Mouse (Mus musculus): ENCODE data around the gene Ubqln4. TPM values are rescaled to one million over a fixed set of nuclear protein-coding genes. Genes with fewer than 3 reads are reported as not detected.

The Ubqln4 gene
- polyA plus RNA-seq, 2 experiments, result 52.5 to 90.4 TPM

GRCm38 (mm10) chr3:88561989-88562388, 8.4 kb downstream of the Ubqln4 start:
- H3K4me1 ChIP-seq (ENCODE audit: control insufficient read depth, insufficient read depth, low read length), result no peaks in the 10 kb centered on the region
- H3K36me3 ChIP-seq (ENCODE audit: control insufficient read depth, insufficient read depth, low read length), result peaks cover 98% of the 10 kb centered on the region
- no peak overlapping the region for H3K27ac ChIP-seq (replicated peaks; ENCODE audit: low read depth, low read length)
- H3K9ac ChIP-seq (ENCODE audit: low read depth, low read length, severe bottlenecking), result no peak overlapping the region
- H3K4me2 ChIP-seq (replicated peaks; ENCODE audit: low read depth, low read length, severe bottlenecking), result no peak overlapping the region
- DNase-seq (ENCODE audit: low spot score), result no peak
- H3K27me3 ChIP-seq (ENCODE audit: control insufficient read depth, insufficient read depth, low read length), result no peaks in the 10 kb centered on the region
- H3K4me3 ChIP-seq (replicated peaks; ENCODE audit: low read length), result no peak overlapping the region
- ATAC-seq (ENCODE audit: low FRiP score, low read depth), result no peak
- WGBS, result 71% methylated on average over 4 of the region's 4 CpGs
- H3K9me3 ChIP-seq (ENCODE audit: control insufficient read depth, low read length), result no peaks in the 10 kb centered on the region
- no peak for TF ChIP-seq POLR2A (IDR thresholded peaks at IDR 0.05; ENCODE audit: borderline replicate concordance, extremely low read depth, insufficient read depth, insufficient read length)

GRCm38 (mm10) chr3:88563442-88563841, 9.9 kb downstream of the Ubqln4 start:
- no peak for TF ChIP-seq POLR2A (IDR thresholded peaks at IDR 0.05; ENCODE audit: borderline replicate concordance, extremely low read depth, insufficient read depth, insufficient read length)
- no peaks in the 10 kb centered on the region for H3K27me3 ChIP-seq (ENCODE audit: control insufficient read depth, insufficient read depth, low read length)
- H3K4me1 ChIP-seq (ENCODE audit: control insufficient read depth, insufficient read depth, low read length), result no peaks in the 10 kb centered on the region
- DNase-seq (ENCODE audit: low spot score) (no peak), ATAC-seq (ENCODE audit: low FRiP score, low read depth) (no peak)
- WGBS, result 70% methylated on average over 4 of the region's 4 CpGs
- no peak overlapping the region for H3K9ac ChIP-seq (ENCODE audit: low read depth, low read length, severe bottlenecking)
- no peaks in the 10 kb centered on the region for H3K9me3 ChIP-seq (ENCODE audit: control insufficient read depth, low read length)
- no peak overlapping the region for H3K27ac ChIP-seq (replicated peaks; ENCODE audit: low read depth, low read length)
- peaks cover 99% of the 10 kb centered on the region for H3K36me3 ChIP-seq (ENCODE audit: control insufficient read depth, insufficient read depth, low read length)
- no peak overlapping the region for H3K4me2 ChIP-seq (replicated peaks; ENCODE audit: low read depth, low read length, severe bottlenecking)
- no peak overlapping the region for H3K4me3 ChIP-seq (replicated peaks; ENCODE audit: low read length)

- peaks cover 99% of the 10 kb centered on the region for H3K36me3 ChIP-seq (ENCODE audit: control insufficient read depth, insufficient read depth, low read length)
- TF ChIP-seq POLR2A (IDR thresholded peaks at IDR 0.05; ENCODE audit: borderline replicate concordance, extremely low read depth, insufficient read depth, insufficient read length), result no peak
- H3K4me3 ChIP-seq (replicated peaks; ENCODE audit: low read length), result no peak overlapping the region
These were observed 10.4 kb downstream of the Ubqln4 start for GRCm38 (mm10) chr3:88563966-88564365.

GRCm38 (mm10) chr3:88566116-88566515, 12.6 kb downstream of the Ubqln4 start:
- H3K27ac ChIP-seq (replicated peaks; ENCODE audit: low read depth, low read length), result no peak overlapping the region
- no peak for TF ChIP-seq POLR2A (IDR thresholded peaks at IDR 0.05; ENCODE audit: borderline replicate concordance, extremely low read depth, insufficient read depth, insufficient read length)
- no peaks in the 10 kb centered on the region for H3K27me3 ChIP-seq (ENCODE audit: control insufficient read depth, insufficient read depth, low read length)
- H3K9ac ChIP-seq (ENCODE audit: low read depth, low read length, severe bottlenecking), result no peak overlapping the region
- H3K36me3 ChIP-seq (ENCODE audit: control insufficient read depth, insufficient read depth, low read length), result peaks cover 92% of the 10 kb centered on the region
- WGBS, result 93% methylated on average over 3 of the region's 3 CpGs
- H3K9me3 ChIP-seq (ENCODE audit: control insufficient read depth, low read length), result no peaks in the 10 kb centered on the region
- H3K4me2 ChIP-seq (replicated peaks; ENCODE audit: low read depth, low read length, severe bottlenecking), result no peak overlapping the region
- no peak overlapping the region for H3K4me3 ChIP-seq (replicated peaks; ENCODE audit: low read length)
- ATAC-seq (ENCODE audit: low FRiP score, low read depth), result no peak
- H3K4me1 ChIP-seq (ENCODE audit: control insufficient read depth, insufficient read depth, low read length), result no peaks in the 10 kb centered on the region
- DNase-seq (ENCODE audit: low spot score), result no peak

More at GRCm38 (mm10) chr3:88563966-88564365, 10.4 kb downstream of the Ubqln4 start:
- Histone ChIP-seq H3K9me3 (ENCODE audit: control insufficient read depth, low read length) (no peaks in the 10 kb centered on the region), H3K9ac (ENCODE audit: low read depth, low read length, severe bottlenecking) (no peak overlapping the region), H3K4me1 (ENCODE audit: control insufficient read depth, insufficient read depth, low read length) (no peaks in the 10 kb centered on the region), H3K4me2 (replicated peaks; ENCODE audit: low read depth, low read length, severe bottlenecking) (no peak overlapping the region), H3K27ac (replicated peaks; ENCODE audit: low read depth, low read length) (no peak overlapping the region), H3K27me3 (ENCODE audit: control insufficient read depth, insufficient read depth, low read length) (no peaks in the 10 kb centered on the region)
- 88% methylated on average over 7 of the region's 7 CpGs for WGBS
- no peak for DNase-seq (ENCODE audit: low spot score)
- no peak for ATAC-seq (ENCODE audit: low FRiP score, low read depth)

- Histone ChIP-seq H3K4me1 (ENCODE audit: control insufficient read depth, insufficient read depth, low read length) (no peaks in the 10 kb centered on the region), H3K4me3 (replicated peaks; ENCODE audit: low read length) (no peak overlapping the region), H3K36me3 (ENCODE audit: control insufficient read depth, insufficient read depth, low read length) (peaks cover 87% of the 10 kb centered on the region), H3K27me3 (ENCODE audit: control insufficient read depth, insufficient read depth, low read length) (no peaks in the 10 kb centered on the region), H3K27ac (replicated peaks; ENCODE audit: low read depth, low read length) (no peak overlapping the region), H3K9ac (ENCODE audit: low read depth, low read length, severe bottlenecking) (no peak overlapping the region), H3K4me2 (replicated peaks; ENCODE audit: low read depth, low read length, severe bottlenecking) (no peak overlapping the region), H3K9me3 (ENCODE audit: control insufficient read depth, low read length) (no peaks in the 10 kb centered on the region)
- WGBS, result 85% methylated on average over 4 of the region's 4 CpGs
- no peak for DNase-seq (ENCODE audit: low spot score)
- no peak for TF ChIP-seq POLR2A (IDR thresholded peaks at IDR 0.05; ENCODE audit: borderline replicate concordance, extremely low read depth, insufficient read depth, insufficient read length)
- ATAC-seq (ENCODE audit: low FRiP score, low read depth), result no peak
These were observed 13.0 kb downstream of the Ubqln4 start for GRCm38 (mm10) chr3:88566536-88567061.

GRCm38 (mm10) chr3:88567892-88568291, 14.3 kb downstream of the Ubqln4 start:
- WGBS, result 93% methylated on average over 6 of the region's 6 CpGs
- no peak for DNase-seq (ENCODE audit: low spot score)
- TF ChIP-seq POLR2A (IDR thresholded peaks at IDR 0.05; ENCODE audit: borderline replicate concordance, extremely low read depth, insufficient read depth, insufficient read length), result no peak

More at GRCm38 (mm10) chr3:88567892-88568291, 14.3 kb downstream of the Ubqln4 start:
- H3K4me1 ChIP-seq (ENCODE audit: control insufficient read depth, insufficient read depth, low read length), result no peaks in the 10 kb centered on the region
- no peaks in the 10 kb centered on the region for H3K9me3 ChIP-seq (ENCODE audit: control insufficient read depth, low read length)
- H3K9ac ChIP-seq (ENCODE audit: low read depth, low read length, severe bottlenecking), result no peak overlapping the region
- H3K36me3 ChIP-seq (ENCODE audit: control insufficient read depth, insufficient read depth, low read length), result peaks cover 74% of the 10 kb centered on the region
- H3K27ac ChIP-seq (replicated peaks; ENCODE audit: low read depth, low read length), result no peak overlapping the region
- H3K27me3 ChIP-seq (ENCODE audit: control insufficient read depth, insufficient read depth, low read length), result no peaks in the 10 kb centered on the region
- no peak overlapping the region for H3K4me3 ChIP-seq (replicated peaks; ENCODE audit: low read length)
- ATAC-seq (ENCODE audit: low FRiP score, low read depth), result no peak
- no peak overlapping the region for H3K4me2 ChIP-seq (replicated peaks; ENCODE audit: low read depth, low read length, severe bottlenecking)
